Mouse (Mus musculus) heart, postnatal 25 days (tissue): ENCODE results near the gene Bmt2. TPM values are rescaled to one million over a fixed set of nuclear protein-coding genes. Genes with fewer than 3 reads are reported as not detected.
A peak's percentile ranks its signal among the peaks of the same experiment; 100 is the strongest.

ENCODE experiments used
- DNase-seq: peaks from one replicate; pipeline ENCODE4 v3.0.0; 2022; ENCODE audit warnings: low spot score
- intact Hi-C: fragments of 180-260 bp; cut with DNase I; formaldehyde crosslinking; loops from one replicate; pipeline ENCODE4 v1.15.1; 2025
- total RNA-seq, 2 experiments: library from RNA; stranded (reverse); gene quantifications; 2 replicates each; pipeline ENCODE4 v1.2.3; 2021

The Bmt2 gene
- total RNA-seq, result 10 to 100 TPM; 11.3 to 12.1 TPM

GRCm38 (mm10) chr6:13677818-13678282, at the start of gene Bmt2:
Bmt2 (minus strand) TSS chr6:13677966.
- intact Hi-C loops, result loop anchor here (1.0 to 2.0 kb wide), 2 partner anchors 71 to 193 kb away; partner anchors contain the start of gene 2610001J05Rik
- peak; percentile 99 for DNase-seq

- DNase-seq, result no peak
- intact Hi-C loops, result no loop called here
These were observed 44.4 kb upstream of the Bmt2 start for GRCm38 (mm10) chr6:13722166-13722565.

GRCm38 (mm10) chr6:13714867-13715266, 37.1 kb upstream of the Bmt2 start:
- intact Hi-C loops, result no loop called here
- DNase-seq, result no peak

- intact Hi-C loops, result no loop called here
- no peak for DNase-seq
These were observed 19.1 kb upstream of the Bmt2 start for GRCm38 (mm10) chr6:13696882-13697281.

- intact Hi-C loops, result no loop called here
These were observed 17.5 kb upstream of the Bmt2 start for GRCm38 (mm10) chr6:13695103-13695845.

GRCm38 (mm10) chr6:13691657-13692294, 14.0 kb upstream of the Bmt2 start:
- no peak for DNase-seq
- intact Hi-C loops, result no loop called here

More at GRCm38 (mm10) chr6:13695103-13695845, 17.5 kb upstream of the Bmt2 start:
- no peak for DNase-seq

- no peak for DNase-seq
- intact Hi-C loops, result no loop called here
These were observed 12.6 kb upstream of the Bmt2 start for GRCm38 (mm10) chr6:13690398-13690797.

- no peak for DNase-seq
- intact Hi-C loops, result no loop called here
These were observed 6.3 kb upstream of the Bmt2 start for GRCm38 (mm10) chr6:13683929-13684595.

- intact Hi-C loops, result no loop called here
- no peak for DNase-seq
These were observed 583 bp upstream of the Bmt2 start for GRCm38 (mm10) chr6:13678349-13678748.

GRCm38 (mm10) chr6:13677141-13677761, 515 bp downstream of the Bmt2 start:
- intact Hi-C loops, result loop anchor here (1.0 to 2.0 kb wide), 2 partner anchors 70 to 194 kb away; partner anchors contain the start of gene 2610001J05Rik
- DNase-seq, result peak; percentile 13

- intact Hi-C loops, result loop anchor here (2.0 kb wide), 1 partner anchor 195 kb away; the partner anchor contains the start of gene 2610001J05Rik
- DNase-seq, result no peak
These were observed 1.6 kb downstream of the Bmt2 start for GRCm38 (mm10) chr6:13676196-13676595.

- no peak for DNase-seq
- intact Hi-C loops, result no loop called here
These were observed 3.0 kb downstream of the Bmt2 start for GRCm38 (mm10) chr6:13674600-13675305.

GRCm38 (mm10) chr6:13665646-13666045, 12.1 kb downstream of the Bmt2 start:
- no peak for DNase-seq
- intact Hi-C loops, result no loop called here

- intact Hi-C loops, result no loop called here
- DNase-seq, result no peak
These were observed 19.8 kb downstream of the Bmt2 start for GRCm38 (mm10) chr6:13658016-13658415.

GRCm38 (mm10) chr6:13654081-13654480, 23.7 kb downstream of the Bmt2 start:
- intact Hi-C loops, result no loop called here
- no peak for DNase-seq

GRCm38 (mm10) chr6:13652284-13652683, 25.5 kb downstream of the Bmt2 start:
- no peak for DNase-seq
- intact Hi-C loops, result no loop called here

GRCm38 (mm10) chr6:13650854-13651253, 26.9 kb downstream of the Bmt2 start:
- no peak for DNase-seq
- intact Hi-C loops, result no loop called here

GRCm38 (mm10) chr6:13648305-13648704, 29.5 kb downstream of the Bmt2 start:
- intact Hi-C loops, result no loop called here
- DNase-seq, result no peak

- no peak for DNase-seq
- intact Hi-C loops, result no loop called here
These were observed 41.2 kb downstream of the Bmt2 start for GRCm38 (mm10) chr6:13636582-13636989.

GRCm38 (mm10) chr6:13632571-13632970, 45.2 kb downstream of the Bmt2 start:
- intact Hi-C loops, result no loop called here
- no peak for DNase-seq
